Mouse (Mus musculus): Measurements from ENCODE around the gene Nt5c2. TPM values are rescaled to one million over a fixed set of nuclear protein-coding genes. Genes with fewer than 3 reads are reported as not detected.
"Not testable (repeated sequence)": the region's sequence is repeated elsewhere in the genome, so short reads cannot be mapped to it uniquely, and the experiment has no call there.

Nt5c2 gene
- polyA plus RNA-seq, 1 experiment from 2014 or later, result 36.1 TPM

DNA sequence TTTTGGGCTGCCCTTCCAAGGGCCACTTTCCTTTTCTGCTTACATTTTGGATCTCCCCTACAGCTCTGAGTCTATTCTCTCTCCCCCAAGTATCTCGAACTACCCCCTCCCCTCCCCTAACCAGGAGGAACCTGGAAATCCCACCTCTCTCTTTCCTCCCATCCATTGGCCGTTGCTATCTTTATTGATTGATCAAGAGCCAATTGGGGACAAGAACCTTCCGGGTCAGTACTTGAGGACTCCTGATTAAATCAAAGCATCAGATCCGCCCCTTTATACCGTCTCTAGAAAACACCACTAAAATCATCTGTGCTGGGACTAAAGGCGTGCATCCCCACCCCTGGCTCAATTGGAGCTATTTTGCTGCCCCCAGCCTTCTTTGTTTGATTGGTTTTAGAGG lies 33.5 kb downstream of the Nt5c2 start:
- no peak overlapping the region for H3K27ac ChIP-seq (ENCODE audit: low read depth)
- no peak overlapping the region for H3K4me2 ChIP-seq (ENCODE audit: low read depth, low read length)
- no peak for TF ChIP-seq CTCF (IDR thresholded peaks at IDR 0.05; ENCODE audit: low read depth)
- no peak for TF ChIP-seq EP300 (IDR thresholded peaks at IDR 0.05; ENCODE audit: low read depth)
- no peaks in the 10 kb centered on the region for H3K9me3 ChIP-seq (ENCODE audit: low read length)
- no peak overlapping the region for H3K9ac ChIP-seq (replicated peaks)
- DNase-seq (no peak), ATAC-seq (no peak)
- no peak overlapping the region for H3K4me3 ChIP-seq (ENCODE audit: low read depth, low read length)
- no peaks in the 10 kb centered on the region for H3K36me3 ChIP-seq (replicated peaks; ENCODE audit: insufficient read depth, low read length)
- WGBS (ENCODE audit: insufficient replicate concordance), result 53% methylated on average over 6 of the region's 6 CpGs
- H3K4me1 ChIP-seq (ENCODE audit: insufficient read depth), result peaks cover 39% of the 10 kb centered on the region
- H3K27me3 ChIP-seq (ENCODE audit: insufficient read depth, low read length), result no peaks in the 10 kb centered on the region

DNA sequence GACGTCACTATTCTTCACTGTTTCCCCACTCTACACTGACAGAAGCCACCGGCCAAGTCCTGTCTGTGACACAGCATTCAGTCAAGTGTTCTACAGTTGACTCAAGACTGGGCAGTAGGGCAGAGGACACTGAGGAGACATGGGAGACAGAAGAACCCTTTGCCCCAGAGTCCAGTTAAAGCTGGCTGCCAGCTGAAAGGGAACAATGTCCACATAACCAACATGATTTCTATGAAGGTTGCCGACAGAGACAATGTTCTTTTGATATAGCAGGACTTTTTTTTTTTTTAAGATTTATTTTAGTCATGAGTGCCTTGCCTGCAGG lies 35.2 kb downstream of the Nt5c2 start:
- ATAC-seq, result 0 out of 2 replicates have a peak, but pooled peaks have one; percentile 4
- TF ChIP-seq CTCF (IDR thresholded peaks at IDR 0.05; ENCODE audit: low read depth) (no peak), EP300 (IDR thresholded peaks at IDR 0.05; ENCODE audit: low read depth) (no peak)
- Histone ChIP-seq H3K9ac (replicated peaks) (no peak overlapping the region), H3K9me3 (ENCODE audit: low read length) (no peaks in the 10 kb centered on the region), H3K4me1 (ENCODE audit: insufficient read depth) (peaks cover 33% of the 10 kb centered on the region), H3K27me3 (ENCODE audit: insufficient read depth, low read length) (no peaks in the 10 kb centered on the region), H3K4me2 (ENCODE audit: low read depth, low read length) (no peak overlapping the region), H3K36me3 (replicated peaks; ENCODE audit: insufficient read depth, low read length) (no peaks in the 10 kb centered on the region), H3K4me3 (ENCODE audit: low read depth, low read length) (no peak overlapping the region), H3K27ac (ENCODE audit: low read depth) (0 out of 2 replicates have a peak overlapping the region, but pooled peaks have one; percentile 5)
- WGBS (ENCODE audit: insufficient replicate concordance), result 61% methylated on average over 3 of the region's 3 CpGs
- no peak for DNase-seq

- no peak overlapping the region for H3K9ac ChIP-seq (replicated peaks)
- H3K36me3 ChIP-seq (replicated peaks; ENCODE audit: insufficient read depth, low read length), result no peaks in the 10 kb centered on the region
- DNase-seq, result peak; percentile 44
- H3K4me2 ChIP-seq (ENCODE audit: low read depth, low read length), result no peak overlapping the region; the same call in 1 of the 2 replicates
- no peaks in the 10 kb centered on the region for H3K27me3 ChIP-seq (ENCODE audit: insufficient read depth, low read length)
- WGBS (ENCODE audit: insufficient replicate concordance), result 63% methylated on average over 17 of the region's 17 CpGs
- H3K4me1 ChIP-seq (ENCODE audit: insufficient read depth), result peaks cover 29% of the 10 kb centered on the region
- TF ChIP-seq EP300 (IDR thresholded peaks at IDR 0.05; ENCODE audit: low read depth), result no peak
- TF ChIP-seq CTCF (IDR thresholded peaks at IDR 0.05; ENCODE audit: low read depth), result peak; percentile 26
- H3K4me3 ChIP-seq (ENCODE audit: low read depth, low read length), result no peak overlapping the region
- no peaks in the 10 kb centered on the region for H3K9me3 ChIP-seq (ENCODE audit: low read length)
- peak; percentile 26 for ATAC-seq
- H3K27ac ChIP-seq (ENCODE audit: low read depth), result peak overlapping the region; percentile 5; the same call in 1 of the 2 replicates
These were observed 35.8 kb downstream of the Nt5c2 start for GRCm38 (mm10) chr19:46978920-46979780.

DNA sequence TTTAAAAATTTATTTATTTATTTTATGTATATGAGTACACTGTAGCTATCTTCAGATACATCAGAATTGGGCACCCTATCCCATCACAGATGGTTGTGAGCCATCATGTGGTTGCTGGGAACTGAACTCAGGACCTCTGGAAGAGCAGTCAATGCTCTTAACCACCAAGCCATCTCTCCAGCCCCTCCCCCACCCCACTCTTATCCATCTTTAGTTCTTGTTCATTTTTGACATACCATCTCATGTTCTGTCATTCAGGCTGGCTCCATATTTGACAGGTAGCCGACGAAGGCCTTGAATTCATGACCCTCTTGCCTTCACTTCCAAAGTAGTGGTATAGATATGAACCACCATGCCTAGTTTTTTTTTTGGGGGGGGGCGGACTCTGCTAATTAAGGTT lies 36.9 kb downstream of the Nt5c2 start:
- peaks cover 19% of the 10 kb centered on the region for H3K4me1 ChIP-seq (ENCODE audit: insufficient read depth)
- not testable (repeated sequence) for H3K4me3 ChIP-seq (ENCODE audit: low read depth, low read length); H3K27ac ChIP-seq (ENCODE audit: low read depth); DNase-seq; ATAC-seq; H3K36me3 ChIP-seq (replicated peaks; ENCODE audit: insufficient read depth, low read length); H3K9me3 ChIP-seq (ENCODE audit: low read length); H3K4me2 ChIP-seq (ENCODE audit: low read depth, low read length); H3K27me3 ChIP-seq (ENCODE audit: insufficient read depth, low read length); H3K9ac ChIP-seq (replicated peaks)
- WGBS (ENCODE audit: insufficient replicate concordance), result 93% methylated on average over 3 of the region's 3 CpGs

DNA sequence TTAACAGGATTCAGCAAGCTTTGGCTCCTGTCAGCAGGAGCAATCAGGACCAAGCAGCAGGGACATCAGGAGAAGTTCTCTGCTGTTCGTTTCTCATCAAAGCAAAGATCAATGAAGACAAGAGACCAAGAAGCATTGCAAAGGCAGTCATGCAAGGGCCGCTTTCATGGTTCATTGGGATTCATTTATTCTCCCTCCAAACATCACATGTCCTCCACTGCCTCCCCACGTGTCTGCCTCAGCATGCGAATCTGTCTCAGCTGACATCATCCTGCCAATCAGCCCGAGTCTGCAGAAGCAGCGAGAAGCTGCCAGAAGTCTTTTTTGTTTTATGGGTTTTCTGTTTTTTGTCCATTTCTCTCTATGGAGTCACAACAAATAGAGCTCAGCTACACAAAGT lies 37.5 kb downstream of the Nt5c2 start:
- Histone ChIP-seq H3K9ac (replicated peaks) (no peak overlapping the region), H3K4me1 (ENCODE audit: insufficient read depth) (peaks cover 15% of the 10 kb centered on the region), H3K27me3 (ENCODE audit: insufficient read depth, low read length) (no peaks in the 10 kb centered on the region), H3K4me3 (ENCODE audit: low read depth, low read length) (no peak overlapping the region), H3K36me3 (replicated peaks; ENCODE audit: insufficient read depth, low read length) (no peaks in the 10 kb centered on the region), H3K27ac (ENCODE audit: low read depth) (no peak overlapping the region), H3K4me2 (ENCODE audit: low read depth, low read length) (no peak overlapping the region), H3K9me3 (ENCODE audit: low read length) (no peaks in the 10 kb centered on the region)
- no peak for DNase-seq
- 59% methylated on average over 6 of the region's 6 CpGs for WGBS (ENCODE audit: insufficient replicate concordance)
- no peak for ATAC-seq
- TF ChIP-seq EP300 (IDR thresholded peaks at IDR 0.05; ENCODE audit: low read depth), result no peak
- no peak for TF ChIP-seq CTCF (IDR thresholded peaks at IDR 0.05; ENCODE audit: low read depth)

DNA sequence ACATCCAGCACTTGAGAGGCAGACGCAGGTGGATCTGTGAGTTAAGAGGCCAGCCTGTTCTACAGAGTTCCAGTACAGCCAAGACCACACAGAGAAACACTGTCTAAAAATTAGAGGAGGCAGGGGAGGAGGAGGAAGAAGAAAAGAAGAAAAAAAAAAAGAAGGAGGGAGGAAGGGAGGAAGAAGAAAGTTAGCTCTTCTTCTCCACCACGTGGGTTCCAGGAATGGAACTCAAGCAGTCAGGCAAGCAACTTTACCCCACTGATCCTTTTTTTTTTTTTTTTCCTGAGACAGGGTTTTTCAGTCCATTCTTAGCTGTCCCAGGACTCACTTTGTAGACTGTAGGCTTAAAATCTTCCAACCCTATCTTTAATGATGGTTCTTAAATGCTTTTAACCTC lies 38.2 kb downstream of the Nt5c2 start:
- Histone ChIP-seq H3K36me3 (replicated peaks; ENCODE audit: insufficient read depth, low read length) (no peaks in the 10 kb centered on the region), H3K4me2 (ENCODE audit: low read depth, low read length) (no peak overlapping the region), H3K9ac (replicated peaks) (no peak overlapping the region), H3K4me3 (ENCODE audit: low read depth, low read length) (no peak overlapping the region), H3K27ac (ENCODE audit: low read depth) (no peak overlapping the region), H3K4me1 (ENCODE audit: insufficient read depth) (peaks cover 15% of the 10 kb centered on the region), H3K9me3 (ENCODE audit: low read length) (no peaks in the 10 kb centered on the region), H3K27me3 (ENCODE audit: insufficient read depth, low read length) (no peaks in the 10 kb centered on the region)
- 36% methylated on average over 2 of the region's 2 CpGs for WGBS (ENCODE audit: insufficient replicate concordance)
- TF ChIP-seq CTCF (IDR thresholded peaks at IDR 0.05; ENCODE audit: low read depth) (no peak), EP300 (IDR thresholded peaks at IDR 0.05; ENCODE audit: low read depth) (no peak)
- no peak for ATAC-seq
- DNase-seq, result no peak

All from liver, postnatal 0 days (tissue).